9 mouse cellular contexts compared by ENCODE assay signal in genomic region chr14:54785898-54786297, GRCm38 (mm10). TPM values are rescaled to one million over a fixed set of nuclear protein-coding genes. Genes with fewer than 3 reads are reported as not detected.
DNase-seq lines count a peak whose midpoint lies in the region; ATAC-seq lines count a peak whose summit lies in the region.
"Had no signal": no experiment of that assay in that cellular context is flagged by ENCODE, and none has a peak within 500 bp of the region (broad histone marks: within the 10 kb centered on the region; RNA-seq: fewer than 3 reads in every experiment).

No protein-coding gene starts in this region.

- H3K36me3 ChIP-seq in liver, embryonic 12.5 days, result no peaks in the 10 kb centered on the region
- no peaks in the 10 kb centered on the region for H3K36me3 ChIP-seq in embryonic facial prominence, embryonic 10.5 days (replicated peaks)

- WGBS in liver, embryonic 12.5 days (ENCODE audit: insufficient replicate concordance), result 50% methylated on average over 4 of the region's 4 CpGs
- WGBS in embryonic facial prominence, embryonic 10.5 days, result 51% methylated on average over 4 of the region's 4 CpGs

- no peak overlapping the region for H3K9ac ChIP-seq in liver, embryonic 12.5 days

- intact Hi-C loops in heart, postnatal 36 days (cut with DNase I), result loop anchor here (1.0 kb wide), 1 partner anchor 72 kb away; no protein-coding TSS in a partner anchor

- H3K9me3 ChIP-seq in liver, embryonic 12.5 days (replicated peaks), result no peaks in the 10 kb centered on the region
- no peaks in the 10 kb centered on the region for H3K9me3 ChIP-seq in embryonic facial prominence, embryonic 10.5 days

- H3K27ac ChIP-seq in liver, embryonic 12.5 days, result no peak overlapping the region
- H3K27ac ChIP-seq in embryonic facial prominence, embryonic 10.5 days (replicated peaks), result no peak overlapping the region

- peak; percentile 78 for DNase-seq in liver
- DNase-seq in adrenal gland, postnatal 10 days, result peak; percentile 85
- DNase-seq in embryonic facial prominence, embryonic 10.5 days (ENCODE audit: low spot score), result peak; percentile 68
- peak; percentile 49 to 76 for DNase-seq in heart, postnatal 36 days
- DNase-seq in lung, adult 18-20 months, result peak; percentile 59 to 67
- DNase-seq in right cerebral cortex, postnatal 14 days, result peak; percentile 71
- peak; percentile 64 for DNase-seq in urinary bladder, postnatal 25 days (ENCODE audit: low spot score)

- H3K27me3 ChIP-seq in liver, embryonic 12.5 days (replicated peaks), result peaks cover 37% of the 10 kb centered on the region
- H3K27me3 ChIP-seq in embryonic facial prominence, embryonic 10.5 days (replicated peaks; ENCODE audit: low read depth, poor library complexity, severe bottlenecking), result peaks cover 36% of the 10 kb centered on the region

- H3K4me1 ChIP-seq in liver, embryonic 12.5 days, result peaks cover 22% of the 10 kb centered on the region
- peaks cover 9% of the 10 kb centered on the region for H3K4me1 ChIP-seq in embryonic facial prominence, embryonic 10.5 days

- no peak overlapping the region for H3K4me3 ChIP-seq in liver, embryonic 12.5 days
- no peak overlapping the region for H3K4me3 ChIP-seq in embryonic facial prominence, embryonic 10.5 days
- H3K4me3 ChIP-seq: myocyte had no signal

- H3K4me2 ChIP-seq in liver, embryonic 12.5 days, result no peak overlapping the region

- ATAC-seq in liver, embryonic 12.5 days, result no peak

RNA-seq across cellular contexts. Expression of gene Slc7a8, which starts 4.2 kb away (rescaled TPM):
- polyA plus RNA-seq in liver, embryonic 12.5 days (2016; fragmentation: Nextera tagmentation; extraction: Ambion mirVana), result 2.8 and 3.4 TPM in 2 replicates
- 10 to 100 TPM; 29.4 to 30.6 TPM for total RNA-seq in adrenal gland, postnatal 10 days (2021)
- 1.3 and 1.6 TPM in 2 replicates for polyA plus RNA-seq in embryonic facial prominence, embryonic 10.5 days (2016; fragmentation: Nextera tagmentation; extraction: Ambion mirVana)
- 1 to 10 TPM; 2.6 to 3.1 TPM for total RNA-seq in heart, postnatal 36 days (2021)
- polyA plus RNA-seq: myocyte had no signal

RNA-seq across cellular contexts. Expression of gene Rnf212b, which starts 28.0 kb away (rescaled TPM):
- not detected in 2 replicates for polyA plus RNA-seq in liver, embryonic 12.5 days (2016; fragmentation: Nextera tagmentation; extraction: Ambion mirVana)
- under 1 TPM in 1 of 2 experiments, not detected in 1; 0.87 TPM for total RNA-seq in adrenal gland, postnatal 10 days (2021)
- polyA plus RNA-seq in embryonic facial prominence, embryonic 10.5 days (2016; fragmentation: Nextera tagmentation; extraction: Ambion mirVana), result not detected in 2 replicates
- not detected for total RNA-seq in heart, postnatal 36 days (2021)
- polyA plus RNA-seq: myocyte had no signal

Comparison
In these comparisons a context has a peak if more than half of its experiments do, and no peak if none do; other contexts are left out.
1. RNA of gene Slc7a8, which starts 4.2 kb away (total RNA-seq): 29.4 to 30.6 TPM in adrenal gland, postnatal 10 days; 2.6 to 3.1 TPM in heart, postnatal 36 days; every median in the first group is over 4 times any median in the second.
2. Peak in every context shown above with its lines, with median percentiles within 50 percentile points of each other: DNase-seq.